Mouse (Mus musculus) mouse trophoblast stem cell (cell line): Measurements from ENCODE around the gene Abhd2.

Source experiments
- in situ Hi-C, 2 experiments: fragments of 300-500 bp; cut with MseI, MboI; formaldehyde crosslinking; loops; 2 replicates in 1 of 2; 3 replicates in 1 of 2; pipeline ENCODE4 v1.15.1; 2025

Gene Abhd2

GRCm38 (mm10) chr7:79374017-79374416 is 101.0 kb downstream of the Abhd2 start:
- in situ Hi-C loops, result no loop called here

GRCm38 (mm10) chr7:79375594-79375993 is 102.6 kb downstream of the Abhd2 start:
- in situ Hi-C loops, result no loop called here

GRCm38 (mm10) chr7:79376516-79377275 is 103.7 kb downstream of the Abhd2 start:
- in situ Hi-C loops, result no loop called here

- in situ Hi-C loops, result no loop called here
Measured at GRCm38 (mm10) chr7:79386422-79387133, 113.6 kb downstream of the Abhd2 start, which contains the start of gene Rlbp1. TSS of gene Rlbp1 (minus strand) at chr7:79387048.

- in situ Hi-C loops, result no loop called here
Measured at GRCm38 (mm10) chr7:79387140-79387539, 114.1 kb downstream of the Abhd2 start.

- in situ Hi-C loops, result no loop called here
Measured at GRCm38 (mm10) chr7:79387991-79388390, 115.0 kb downstream of the Abhd2 start.

GRCm38 (mm10) chr7:79388671-79389206 is 115.7 kb downstream of the Abhd2 start:
- in situ Hi-C loops, result no loop called here

GRCm38 (mm10) chr7:79390141-79390708 is 117.2 kb downstream of the Abhd2 start:
- in situ Hi-C loops, result no loop called here

- in situ Hi-C loops, result no loop called here
Measured at GRCm38 (mm10) chr7:79391471-79391870, 118.5 kb downstream of the Abhd2 start.

- in situ Hi-C loops, result no loop called here
Measured at GRCm38 (mm10) chr7:79391883-79392649, 119.1 kb downstream of the Abhd2 start, which contains the start of gene Fanci. TSS of gene Fanci (plus strand) at chr7:79391929.

GRCm38 (mm10) chr7:79392860-79393513 is 120.0 kb downstream of the Abhd2 start:
- in situ Hi-C loops, result no loop called here

GRCm38 (mm10) chr7:79393924-79394323 is 120.9 kb downstream of the Abhd2 start:
- in situ Hi-C loops, result no loop called here

- in situ Hi-C loops, result no loop called here
Measured at GRCm38 (mm10) chr7:79394666-79395065, 121.7 kb downstream of the Abhd2 start.

- in situ Hi-C loops, result no loop called here
Measured at GRCm38 (mm10) chr7:79395186-79395585, 122.2 kb downstream of the Abhd2 start.

- in situ Hi-C loops, result no loop called here
Measured at GRCm38 (mm10) chr7:79397446-79397963, 124.5 kb downstream of the Abhd2 start.

- in situ Hi-C loops, result no loop called here
Measured at GRCm38 (mm10) chr7:79398426-79398825, 125.4 kb downstream of the Abhd2 start.

- in situ Hi-C loops, result no loop called here
Measured at GRCm38 (mm10) chr7:79398971-79399370, 126.0 kb downstream of the Abhd2 start.

GRCm38 (mm10) chr7:79400296-79400695 is 127.3 kb downstream of the Abhd2 start:
- in situ Hi-C loops, result no loop called here

GRCm38 (mm10) chr7:79414449-79415375 is 141.7 kb downstream of the Abhd2 start:
- in situ Hi-C loops, result no loop called here
